Mouse (Mus musculus): Measurements from ENCODE around the gene Nr1h2. TPM values are rescaled to one million over a fixed set of nuclear protein-coding genes. Genes with fewer than 3 reads are reported as not detected.

Nr1h2 gene
- total and polyA plus RNA-seq, 3 experiments = 49.7 to 82.3 TPM; not detected in 1

DNA sequence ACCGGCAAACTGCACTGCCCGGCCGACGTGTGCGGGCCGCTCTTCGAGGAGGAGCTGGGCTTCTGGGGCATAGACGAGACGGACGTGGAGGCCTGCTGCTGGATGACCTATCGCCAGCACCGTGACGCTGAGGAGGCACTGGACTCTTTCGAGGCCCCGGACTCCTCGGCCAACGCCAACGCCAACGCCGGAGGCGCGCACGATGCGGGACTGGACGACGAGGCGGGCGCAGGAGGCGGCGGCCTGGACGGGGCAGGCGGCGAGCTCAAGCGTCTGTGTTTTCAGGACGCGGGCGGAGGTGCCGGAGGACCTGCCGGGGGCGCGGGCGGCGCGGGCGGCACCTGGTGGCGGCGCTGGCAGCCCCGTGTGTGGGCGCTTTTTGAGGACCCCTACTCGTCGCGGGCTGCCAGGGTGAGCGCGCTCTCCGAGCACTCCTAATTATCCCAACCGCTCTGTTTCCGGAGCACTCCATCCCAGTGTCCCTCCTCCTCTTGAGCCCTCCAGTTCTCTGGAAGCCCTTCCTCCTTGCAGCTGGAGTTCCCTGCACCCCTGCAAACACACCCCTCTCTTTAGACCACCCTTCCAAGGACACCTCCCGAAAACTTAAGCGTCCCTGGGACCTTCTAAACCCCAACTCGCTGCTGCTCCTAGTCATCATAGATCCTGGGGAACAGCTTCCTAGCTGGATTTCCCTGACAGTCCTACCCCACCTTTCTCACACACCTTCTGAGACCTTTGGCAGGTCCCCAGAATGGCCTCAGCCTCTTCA, 37.8 kb upstream of the Nr1h2 start:
- DNase-seq (ENCODE audit: low read depth, low spot score) = no peak
- Histone ChIP-seq H3K4me1 (ENCODE audit: control insufficient read depth in 1 of 2, insufficient read depth in 2 of 2, low read length in 2 of 2) (no peaks in the 10 kb centered on the region), H3K9ac (ENCODE audit: control insufficient read depth, low read depth, low read length, poor library complexity, severe bottlenecking) (no peak overlapping the region), H3K4me3 (ENCODE audit: control insufficient read depth in 1 of 2, insufficient read depth in 1 of 2, low read depth in 2 of 2, low read length in 2 of 2) (no peak overlapping the region), H3K79me2 (ENCODE audit: control insufficient read depth, insufficient read depth, low read length, poor library complexity) (no peaks in the 10 kb centered on the region), H3K27me3 (ENCODE audit: control insufficient read depth in 1 of 2, insufficient read depth in 2 of 2, low read length in 2 of 2) (no peaks in the 10 kb centered on the region), H3K9me3 (replicated peaks; ENCODE audit: insufficient read depth, low read length) (no peaks in the 10 kb centered on the region), H3K36me3 (ENCODE audit: control insufficient read depth in 1 of 2, insufficient read depth in 2 of 2, low read length in 2 of 2) (no peaks in the 10 kb centered on the region), H3K27ac (ENCODE audit: control insufficient read depth, low read depth, low read length) (no peak overlapping the region)
- TF ChIP-seq ELF1 (IDR thresholded peaks at IDR 0.05; ENCODE audit: low read depth, low read length) (no peak), ZKSCAN1 (IDR thresholded peaks at IDR 0.05; ENCODE audit: low read depth, low read length) (no peak), POLR2AphosphoS5 (IDR thresholded peaks at IDR 0.05; ENCODE audit: borderline replicate concordance, low read depth, low read length) (no peak), NRF1 (IDR thresholded peaks at IDR 0.05; ENCODE audit: insufficient read depth, low read depth, low read length, poor library complexity, severe bottlenecking) (no peak), USF2 (IDR thresholded peaks at IDR 0.05; ENCODE audit: borderline replicate concordance in 1 of 2, insufficient read depth in 1 of 2, low read depth in 1 of 2, low read length in 2 of 2) (no peak), EP300 (IDR thresholded peaks at IDR 0.05; ENCODE audit: low read depth in 1 of 2, low read length in 2 of 2) (no peak), NELFE (IDR thresholded peaks at IDR 0.05; ENCODE audit: low read depth, low read length) (no peak), POLR2AphosphoS2 (IDR thresholded peaks at IDR 0.05; ENCODE audit: low read length) (no peak), KAT2A (conservative IDR thresholded peaks at IDR 0.05; ENCODE audit: low read depth, low read length) (no peak), TBP (IDR thresholded peaks at IDR 0.05; ENCODE audit: low read depth, low read length) (no peak), RAD21 (IDR thresholded peaks at IDR 0.05; ENCODE audit: low read depth, low read length) (no peak), MAZ (IDR thresholded peaks at IDR 0.05; ENCODE audit: low read depth, low read length) (no peak), GATA1 (IDR thresholded peaks at IDR 0.05; ENCODE audit: low read depth, low read length) (no peak), CHD2 (IDR thresholded peaks at IDR 0.05; ENCODE audit: low read length) (no peak), ZMIZ1 (IDR thresholded peaks at IDR 0.05; ENCODE audit: low read depth, low read length) (no peak), SMC3 (IDR thresholded peaks at IDR 0.05; ENCODE audit: low read depth, low read length) (no peak), GABPA (IDR thresholded peaks at IDR 0.05; ENCODE audit: low read depth, low read length) (no peak), ZC3H11A (IDR thresholded peaks at IDR 0.05; ENCODE audit: low read depth, low read length) (no peak), POLR2A (IDR thresholded peaks at IDR 0.05; ENCODE audit: control insufficient read depth in 1 of 2, insufficient read depth in 1 of 2, low read depth in 1 of 2, low read length in 2 of 2, poor library complexity in 1 of 2) (no peak)

Data from MEL (cell line).